Mouse (Mus musculus) skeletal muscle tissue, postnatal 0 days (tissue): ENCODE data around the gene Prdx4. TPM values are rescaled to one million over a fixed set of nuclear protein-coding genes. Genes with fewer than 3 reads are reported as not detected.

Experiments
- polyA plus RNA-seq: library from polyadenylated mRNA; unstranded; fragments of >200 nt; fragmentation: Nextera tagmentation; extraction: Ambion mirVana; gene quantifications from 2 replicates; pipeline ENCODE4 v1.2.1, GENCODE M21; 2015

The Prdx4 gene
- 180 and 204 TPM in 2 replicates for polyA plus RNA-seq

DNA sequence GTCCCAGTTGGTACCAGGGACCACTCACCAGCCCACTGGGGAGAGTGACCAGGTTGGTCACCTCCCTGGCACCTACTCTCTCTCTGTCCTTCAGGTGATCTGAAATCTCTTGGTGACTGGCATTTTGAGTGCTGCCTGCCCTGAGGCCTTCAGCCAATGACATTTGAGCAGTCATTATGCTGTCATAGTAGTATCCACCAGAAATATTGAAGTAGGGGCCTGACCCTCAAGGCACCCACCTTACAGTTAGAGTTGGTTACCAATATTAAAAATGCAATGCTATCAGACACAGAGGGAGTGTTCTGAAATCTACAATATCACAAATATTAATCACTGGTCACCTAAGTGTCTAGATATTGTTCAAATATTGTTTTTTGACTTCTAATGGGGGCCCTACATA lies at the start of gene Prdx4:
TSS of gene Prdx4 (minus strand) at position 101 of the 400 bp plus-strand sequence.

Other genes with a start within 250 kb of the Prdx4 start
- gene Magea2, start 247.1 kb downstream of the Prdx4 start, polyA plus RNA-seq = not detected in 2 replicates
- not detected in 2 replicates for gene Cldn34b2, start 212.3 kb downstream of the Prdx4 start, polyA plus RNA-seq
- 111 and 128 TPM in 2 replicates for gene Sat1, start 124.3 kb downstream of the Prdx4 start, polyA plus RNA-seq
- gene Acot9, start 78.3 kb downstream of the Prdx4 start, polyA plus RNA-seq = 69.9 and 70.0 TPM in 2 replicates